Mouse (Mus musculus) stomach, postnatal 0 days (tissue): ENCODE measurements around the gene Tex2.

Source experiments
- CTCF ChIP-seq: IDR thresholded peaks from 2 replicates; pipeline ENCODE4 v1.5.1; 2016; ENCODE audit warnings: antibody characterized with exemption, low read depth, mild to moderate bottlenecking, moderate library complexity
- EP300 ChIP-seq: optimal IDR thresholded peaks from 2 replicates; pipeline ENCODE3; 2016; ENCODE audit warnings: antibody characterized with exemption

- no peak for TF ChIP-seq CTCF
- no peak for TF ChIP-seq EP300
These were observed 141.6 kb downstream of the Tex2 start for GRCm38 (mm10) chr11:106471629-106472028.
